Mouse (Mus musculus): ENCODE results near the gene Snx8.

- TF ChIP-seq CTCF (IDR thresholded peaks at IDR 0.05) (no peak), EP300 (IDR thresholded peaks at IDR 0.05) (no peak)
These were observed 2.9 kb upstream of the Snx8 start for GRCm38 (mm10) chr5:140391981-140392380.
